Mouse (Mus musculus): ENCODE results near the gene Ppp1r9a.

- TF ChIP-seq POLR2A (IDR thresholded peaks at IDR 0.05; ENCODE audit: borderline replicate concordance, insufficient read depth, low read length) (no peak), CTCF (IDR thresholded peaks at IDR 0.05; ENCODE audit: borderline replicate concordance, insufficient read depth, low read depth, low read length) (no peak)
Observed at GRCm38 (mm10) chr6:5162052-5162451, 259.3 kb downstream of the Ppp1r9a start.

Data from cerebellum, adult 2 months (tissue).